Mouse (Mus musculus): ENCODE measurements at regions not wholly inside any gene's neighbourhood (a gene's known extent, or its start where the extent isn't known, plus 50 kb on each side); places are given as distances from the start of the nearest gene placed in this dataset.

- DNase-seq (ENCODE audit: low read depth, low spot score) = no peak
- Histone ChIP-seq H3K9ac (ENCODE audit: insufficient read depth, low read depth, low read length, poor library complexity, severe bottlenecking) (no peak overlapping the region), H3K4me3 (ENCODE audit: insufficient read depth in 1 of 2, low read depth in 1 of 2, low read length in 2 of 2, poor library complexity in 1 of 2, severe bottlenecking in 1 of 2) (no peak overlapping the region), H3K27ac (ENCODE audit: insufficient read depth, low read depth, low read length, poor library complexity, severe bottlenecking) (no peak overlapping the region), H3K36me3 (ENCODE audit: control insufficient read depth, insufficient read depth, low read length, poor library complexity, severe bottlenecking) (no peaks in the 10 kb centered on the region), H3K9me3 (ENCODE audit: control insufficient read depth, insufficient read depth, low read depth, low read length) (no peaks in the 10 kb centered on the region), H3K4me1 (ENCODE audit: control insufficient read depth in 2 of 2, insufficient read depth in 2 of 2, low read length in 2 of 2, poor library complexity in 1 of 2) (no peaks in the 10 kb centered on the region)
- TF ChIP-seq ZC3H11A (IDR thresholded peaks at IDR 0.05; ENCODE audit: borderline replicate concordance, low read depth, low read length) = no peak
- TF ChIP-seq MAFK (IDR thresholded peaks at IDR 0.05; ENCODE audit: insufficient read depth, low read depth, low read length) = no peak
- in situ Hi-C loops (cut with MboI; ENCODE audit: low sequenced_read_pairs in 2 of 2, unreplicated experiment in 2 of 2) = no loop called here
These were observed 161.5 kb upstream of the Ghitm start for GRCm38 (mm10) chr14:37296531-37296930.

GRCm38 (mm10) chr14:37292084-37292860 lies 157.2 kb upstream of the Ghitm start:
- TF ChIP-seq MAFK (IDR thresholded peaks at IDR 0.05; ENCODE audit: insufficient read depth, low read depth, low read length) (no peak), ZC3H11A (IDR thresholded peaks at IDR 0.05; ENCODE audit: borderline replicate concordance, low read depth, low read length) (no peak), HCFC1 (IDR thresholded peaks at IDR 0.05; ENCODE audit: borderline replicate concordance, insufficient read depth, low read length) (no peak), CHD2 (IDR thresholded peaks at IDR 0.05; ENCODE audit: low read depth, low read length) (no peak), ZNF384 (IDR thresholded peaks at IDR 0.05; ENCODE audit: low read depth, low read length) (no peak)
- in situ Hi-C loops (cut with MboI; ENCODE audit: low sequenced_read_pairs in 2 of 2, unreplicated experiment in 2 of 2) = no loop called here
- no peak for DNase-seq (ENCODE audit: low read depth, low spot score)
- Histone ChIP-seq H3K9me3 (ENCODE audit: control insufficient read depth, insufficient read depth, low read depth, low read length) (no peaks in the 10 kb centered on the region), H3K27ac (ENCODE audit: insufficient read depth, low read depth, low read length, poor library complexity, severe bottlenecking) (no peak overlapping the region), H3K36me3 (ENCODE audit: control insufficient read depth, insufficient read depth, low read length, poor library complexity, severe bottlenecking) (no peaks in the 10 kb centered on the region), H3K4me1 (ENCODE audit: control insufficient read depth in 2 of 2, insufficient read depth in 2 of 2, low read length in 2 of 2, poor library complexity in 1 of 2) (no peaks in the 10 kb centered on the region), H3K4me3 (ENCODE audit: insufficient read depth in 1 of 2, low read depth in 1 of 2, low read length in 2 of 2, poor library complexity in 1 of 2, severe bottlenecking in 1 of 2) (no peak overlapping the region), H3K9ac (ENCODE audit: insufficient read depth, low read depth, low read length, poor library complexity, severe bottlenecking) (no peak overlapping the region)

GRCm38 (mm10) chr14:37284391-37284790 lies 149.3 kb upstream of the Ghitm start:
- no peaks in the 10 kb centered on the region for H3K9me3 ChIP-seq (ENCODE audit: control insufficient read depth, insufficient read depth, low read depth, low read length)
- H3K27ac ChIP-seq (ENCODE audit: insufficient read depth, low read depth, low read length, poor library complexity, severe bottlenecking) = no peak overlapping the region
- no peak for TF ChIP-seq ZC3H11A (IDR thresholded peaks at IDR 0.05; ENCODE audit: borderline replicate concordance, low read depth, low read length)
- no peak for TF ChIP-seq CHD2 (IDR thresholded peaks at IDR 0.05; ENCODE audit: low read depth, low read length)
- TF ChIP-seq MAFK (IDR thresholded peaks at IDR 0.05; ENCODE audit: insufficient read depth, low read depth, low read length) = no peak
- TF ChIP-seq ZNF384 (IDR thresholded peaks at IDR 0.05; ENCODE audit: low read depth, low read length) = no peak
- TF ChIP-seq HCFC1 (IDR thresholded peaks at IDR 0.05; ENCODE audit: borderline replicate concordance, insufficient read depth, low read length) = no peak
- no peaks in the 10 kb centered on the region for H3K4me1 ChIP-seq (ENCODE audit: control insufficient read depth in 2 of 2, insufficient read depth in 2 of 2, low read length in 2 of 2, poor library complexity in 1 of 2)
- H3K9ac ChIP-seq (ENCODE audit: insufficient read depth, low read depth, low read length, poor library complexity, severe bottlenecking) = no peak overlapping the region
- no peak overlapping the region for H3K4me3 ChIP-seq (ENCODE audit: insufficient read depth in 1 of 2, low read depth in 1 of 2, low read length in 2 of 2, poor library complexity in 1 of 2, severe bottlenecking in 1 of 2)
- DNase-seq (ENCODE audit: low read depth, low spot score) = no peak
- no peaks in the 10 kb centered on the region for H3K36me3 ChIP-seq (ENCODE audit: control insufficient read depth, insufficient read depth, low read length, poor library complexity, severe bottlenecking)
- in situ Hi-C loops (cut with MboI; ENCODE audit: low sequenced_read_pairs in 2 of 2, unreplicated experiment in 2 of 2) = no loop called here

GRCm38 (mm10) chr14:37279356-37279755 lies 144.3 kb upstream of the Ghitm start:
- Histone ChIP-seq H3K9ac (ENCODE audit: insufficient read depth, low read depth, low read length, poor library complexity, severe bottlenecking) (no peak overlapping the region), H3K4me3 (ENCODE audit: insufficient read depth in 1 of 2, low read depth in 1 of 2, low read length in 2 of 2, poor library complexity in 1 of 2, severe bottlenecking in 1 of 2) (no peak overlapping the region), H3K4me1 (ENCODE audit: control insufficient read depth in 2 of 2, insufficient read depth in 2 of 2, low read length in 2 of 2, poor library complexity in 1 of 2) (no peaks in the 10 kb centered on the region), H3K27ac (ENCODE audit: insufficient read depth, low read depth, low read length, poor library complexity, severe bottlenecking) (no peak overlapping the region), H3K36me3 (ENCODE audit: control insufficient read depth, insufficient read depth, low read length, poor library complexity, severe bottlenecking) (no peaks in the 10 kb centered on the region), H3K9me3 (ENCODE audit: control insufficient read depth, insufficient read depth, low read depth, low read length) (no peaks in the 10 kb centered on the region)
- in situ Hi-C loops (cut with MboI; ENCODE audit: low sequenced_read_pairs in 2 of 2, unreplicated experiment in 2 of 2) = no loop called here
- no peak for DNase-seq (ENCODE audit: low read depth, low spot score)
- no peak for TF ChIP-seq CHD2 (IDR thresholded peaks at IDR 0.05; ENCODE audit: low read depth, low read length)
- no peak for TF ChIP-seq ZNF384 (IDR thresholded peaks at IDR 0.05; ENCODE audit: low read depth, low read length)
- no peak for TF ChIP-seq HCFC1 (IDR thresholded peaks at IDR 0.05; ENCODE audit: borderline replicate concordance, insufficient read depth, low read length)

Data from ES-E14 (cell line).